Mouse (Mus musculus) ES-E14 (cell line): ENCODE measurements at regions not wholly inside any gene's neighbourhood (a gene's known extent, or its start where the extent isn't known, plus 50 kb on each side); places are given as distances from the start of the nearest gene placed in this dataset.

Experiments
- HCFC1 ChIP-seq: IDR thresholded peaks from 2 replicates; pipeline ENCODE4 v1.6.1; 2012; ENCODE audit warnings: low read length, inconsistent platforms, borderline replicate concordance; ENCODE audit not compliant: insufficient read depth
- MAFK ChIP-seq: IDR thresholded peaks from 2 replicates; pipeline ENCODE4 v1.6.1; 2014; ENCODE audit warnings: mild to moderate bottlenecking, low read depth, low read length, inconsistent platforms; ENCODE audit not compliant: insufficient read depth
- ZNF384 ChIP-seq: IDR thresholded peaks from 2 replicates; pipeline ENCODE4 v1.6.1; 2012; ENCODE audit warnings: low read depth, low read length, inconsistent platforms

GRCm38 (mm10) chr8:44687126-44687525 lies 248.1 kb upstream of the Fat1 start:
- TF ChIP-seq MAFK, result no peak
- TF ChIP-seq HCFC1, result no peak
- TF ChIP-seq ZNF384, result no peak
